Mouse (Mus musculus): ENCODE results near the gene Sox5. TPM values are rescaled to one million over a fixed set of nuclear protein-coding genes. Genes with fewer than 3 reads are reported as not detected.

The Sox5 gene
- polyA plus RNA-seq, 1 experiment from 2014 or later: 198 TPM

- no peak overlapping the region for H3K27ac ChIP-seq
- no peaks in the 10 kb centered on the region for H3K4me1 ChIP-seq
- no peak overlapping the region for H3K9ac ChIP-seq
- ATAC-seq: no peak
- H3K36me3 ChIP-seq (ENCODE audit: poor library complexity, severe bottlenecking): peaks cover 24% of the 10 kb centered on the region
- H3K9me3 ChIP-seq (replicated peaks): no peaks in the 10 kb centered on the region
- H3K4me2 ChIP-seq: no peak overlapping the region
- no peak overlapping the region for H3K4me3 ChIP-seq
- 88% methylated on average over 2 of the region's 2 CpGs for WGBS
- H3K27me3 ChIP-seq: no peaks in the 10 kb centered on the region
Measured at GRCm38 (mm10) chr6:143830131-143830530, 951.6 kb downstream of the Sox5 start.

GRCm38 (mm10) chr6:143826786-143827185 is 955.0 kb downstream of the Sox5 start:
- Histone ChIP-seq H3K4me1 (no peaks in the 10 kb centered on the region), H3K27ac (no peak overlapping the region), H3K27me3 (no peaks in the 10 kb centered on the region), H3K4me2 (no peak overlapping the region), H3K36me3 (ENCODE audit: poor library complexity, severe bottlenecking) (no peaks in the 10 kb centered on the region), H3K4me3 (no peak overlapping the region), H3K9me3 (replicated peaks) (no peaks in the 10 kb centered on the region), H3K9ac (no peak overlapping the region)
- WGBS: 91% methylated on average over 5 of the region's 5 CpGs
- no peak for ATAC-seq

- Histone ChIP-seq H3K9ac (no peak overlapping the region), H3K4me1 (no peaks in the 10 kb centered on the region), H3K4me2 (no peak overlapping the region), H3K4me3 (no peak overlapping the region), H3K27ac (no peak overlapping the region), H3K36me3 (ENCODE audit: poor library complexity, severe bottlenecking) (no peaks in the 10 kb centered on the region), H3K27me3 (no peaks in the 10 kb centered on the region), H3K9me3 (replicated peaks) (no peaks in the 10 kb centered on the region)
- ATAC-seq: no peak
- 92% methylated on average over 5 of the region's 5 CpGs for WGBS
Measured at GRCm38 (mm10) chr6:143825966-143826365, 955.8 kb downstream of the Sox5 start.

GRCm38 (mm10) chr6:143825086-143825485 is 956.7 kb downstream of the Sox5 start:
- H3K27ac ChIP-seq: no peak overlapping the region
- H3K4me1 ChIP-seq: no peaks in the 10 kb centered on the region
- H3K36me3 ChIP-seq (ENCODE audit: poor library complexity, severe bottlenecking): no peaks in the 10 kb centered on the region
- no peak overlapping the region for H3K9ac ChIP-seq
- no peaks in the 10 kb centered on the region for H3K27me3 ChIP-seq
- no peaks in the 10 kb centered on the region for H3K9me3 ChIP-seq (replicated peaks)
- ATAC-seq: no peak
- no peak overlapping the region for H3K4me2 ChIP-seq
- WGBS: 76% methylated on average over 6 of the region's 6 CpGs
- no peak overlapping the region for H3K4me3 ChIP-seq

GRCm38 (mm10) chr6:143788446-143788845 is 993.3 kb downstream of the Sox5 start:
- 95% methylated on average over 2 of the region's 2 CpGs for WGBS
- Histone ChIP-seq H3K9me3 (replicated peaks) (no peaks in the 10 kb centered on the region), H3K4me2 (no peak overlapping the region), H3K4me1 (no peaks in the 10 kb centered on the region), H3K9ac (no peak overlapping the region), H3K36me3 (ENCODE audit: poor library complexity, severe bottlenecking) (no peaks in the 10 kb centered on the region), H3K27me3 (no peaks in the 10 kb centered on the region), H3K27ac (no peak overlapping the region), H3K4me3 (no peak overlapping the region)
- ATAC-seq: no peak

GRCm38 (mm10) chr6:143787360-143787759 is 994.4 kb downstream of the Sox5 start:
- no peak for ATAC-seq
- H3K27me3 ChIP-seq: no peaks in the 10 kb centered on the region
- H3K27ac ChIP-seq: no peak overlapping the region
- H3K36me3 ChIP-seq (ENCODE audit: poor library complexity, severe bottlenecking): no peaks in the 10 kb centered on the region
- H3K4me3 ChIP-seq: no peak overlapping the region
- WGBS: 87% methylated on average over 5 of the region's 5 CpGs
- no peak overlapping the region for H3K4me2 ChIP-seq
- H3K9ac ChIP-seq: no peak overlapping the region
- no peaks in the 10 kb centered on the region for H3K9me3 ChIP-seq (replicated peaks)
- H3K4me1 ChIP-seq: no peaks in the 10 kb centered on the region

GRCm38 (mm10) chr6:143785685-143786084 is 996.1 kb downstream of the Sox5 start:
- no peak overlapping the region for H3K27ac ChIP-seq
- no peak overlapping the region for H3K4me2 ChIP-seq
- no peaks in the 10 kb centered on the region for H3K36me3 ChIP-seq (ENCODE audit: poor library complexity, severe bottlenecking)
- no peak overlapping the region for H3K4me3 ChIP-seq
- no peaks in the 10 kb centered on the region for H3K9me3 ChIP-seq (replicated peaks)
- WGBS: 81% methylated on average over 4 of the region's 4 CpGs
- ATAC-seq: no peak
- H3K4me1 ChIP-seq: no peaks in the 10 kb centered on the region
- H3K27me3 ChIP-seq: no peaks in the 10 kb centered on the region
- H3K9ac ChIP-seq: no peak overlapping the region

Measured in forebrain, embryonic 13.5 days (tissue).